Mouse (Mus musculus) megakaryocyte, embryonic 14.5 days (primary cell): ENCODE data around the gene Smbd1. TPM values are rescaled to one million over a fixed set of nuclear protein-coding genes. Genes with fewer than 3 reads are reported as not detected.

Experiments
- H3K27me3 ChIP-seq: replicated peaks from 2 replicates; pipeline ENCODE3; 2012; ENCODE audit warnings: inconsistent platforms
- H3K36me3 ChIP-seq: replicated peaks from 2 replicates; pipeline ENCODE3; 2012; ENCODE audit warnings: low read length, inconsistent platforms, mixed read lengths
- H3K4me1 ChIP-seq: 2 replicates; pipeline ENCODE4 v1.6.1; 2012; ENCODE audit warnings: inconsistent platforms
- H3K4me3 ChIP-seq: replicated peaks from 2 replicates; pipeline ENCODE3; 2012; ENCODE audit warnings: moderate library complexity, mild to moderate bottlenecking, inconsistent platforms
- H3K9me3 ChIP-seq: 2 replicates; pipeline ENCODE4 v1.6.1; 2012; ENCODE audit warnings: inconsistent platforms
- FLI1 ChIP-seq: IDR thresholded peaks from 2 replicates; pipeline ENCODE4 v1.6.1; 2012; ENCODE audit warnings: low read length, inconsistent platforms, mixed read lengths
- GATA1 ChIP-seq: IDR thresholded peaks from 3 replicates; pipeline ENCODE4 v1.6.1; 2012; ENCODE audit warnings: mixed read lengths, low read length, inconsistent platforms, borderline replicate concordance
- polyA plus RNA-seq: library from polyadenylated mRNA; stranded (reverse); fragments of >175 nt; gene quantifications from 2 replicates; pipeline ENCODE4 v1.2.3, GENCODE M21; 2012; ENCODE audit warnings: low replicate concordance; ENCODE audit not compliant: insufficient read depth

Gene Smbd1
- polyA plus RNA-seq, 1 experiment, result not detected

GRCm38 (mm10) chr16:32826521-32826920 is 16.2 kb upstream of the Smbd1 start:
- TF ChIP-seq GATA1 (no peak), FLI1 (no peak)
- Histone ChIP-seq H3K9me3 (no peaks in the 10 kb centered on the region), H3K27me3 (no peaks in the 10 kb centered on the region), H3K36me3 (peaks cover 99% of the 10 kb centered on the region), H3K4me3 (no peak overlapping the region), H3K4me1 (peaks cover 26% of the 10 kb centered on the region)

- Histone ChIP-seq H3K36me3 (peaks cover 95% of the 10 kb centered on the region), H3K4me1 (peaks cover 31% of the 10 kb centered on the region), H3K4me3 (no peak overlapping the region), H3K9me3 (no peaks in the 10 kb centered on the region), H3K27me3 (no peaks in the 10 kb centered on the region)
- TF ChIP-seq GATA1, result no peak
- no peak for TF ChIP-seq FLI1
Measured at GRCm38 (mm10) chr16:32825380-32825779, 15.1 kb upstream of the Smbd1 start.

GRCm38 (mm10) chr16:32824061-32824460 is 13.8 kb upstream of the Smbd1 start:
- no peak overlapping the region for H3K4me3 ChIP-seq
- peaks cover 28% of the 10 kb centered on the region for H3K4me1 ChIP-seq
- TF ChIP-seq GATA1 (no peak), FLI1 (no peak)
- peaks cover 82% of the 10 kb centered on the region for H3K36me3 ChIP-seq
- H3K27me3 ChIP-seq, result no peaks in the 10 kb centered on the region
- no peaks in the 10 kb centered on the region for H3K9me3 ChIP-seq

GRCm38 (mm10) chr16:32823487-32823886 is 13.2 kb upstream of the Smbd1 start:
- Histone ChIP-seq H3K4me1 (peaks cover 28% of the 10 kb centered on the region), H3K27me3 (peaks cover 5% of the 10 kb centered on the region), H3K36me3 (peaks cover 76% of the 10 kb centered on the region), H3K4me3 (no peak overlapping the region), H3K9me3 (no peaks in the 10 kb centered on the region)
- TF ChIP-seq GATA1, result no peak
- TF ChIP-seq FLI1, result no peak

GRCm38 (mm10) chr16:32822881-32823280 is 12.6 kb upstream of the Smbd1 start:
- no peak for TF ChIP-seq GATA1
- TF ChIP-seq FLI1, result no peak
- peaks cover 5% of the 10 kb centered on the region for H3K27me3 ChIP-seq
- H3K9me3 ChIP-seq, result no peaks in the 10 kb centered on the region
- no peak overlapping the region for H3K4me3 ChIP-seq
- H3K36me3 ChIP-seq, result peaks cover 70% of the 10 kb centered on the region
- H3K4me1 ChIP-seq, result peaks cover 31% of the 10 kb centered on the region

GRCm38 (mm10) chr16:32822450-32822827 is 12.2 kb upstream of the Smbd1 start:
- TF ChIP-seq FLI1, result no peak
- TF ChIP-seq GATA1, result no peak
- H3K4me1 ChIP-seq, result peaks cover 35% of the 10 kb centered on the region
- no peaks in the 10 kb centered on the region for H3K9me3 ChIP-seq
- peaks cover 66% of the 10 kb centered on the region for H3K36me3 ChIP-seq
- H3K27me3 ChIP-seq, result peaks cover 5% of the 10 kb centered on the region
- peak overlapping the region; percentile 55 for H3K4me3 ChIP-seq

GRCm38 (mm10) chr16:32821772-32822449 is 11.6 kb upstream of the Smbd1 start:
- TF ChIP-seq FLI1 (no peak), GATA1 (no peak)
- peaks cover 5% of the 10 kb centered on the region for H3K27me3 ChIP-seq
- H3K4me1 ChIP-seq, result peaks cover 35% of the 10 kb centered on the region
- no peaks in the 10 kb centered on the region for H3K9me3 ChIP-seq
- H3K4me3 ChIP-seq, result peak overlapping the region; percentile 55
- peaks cover 61% of the 10 kb centered on the region for H3K36me3 ChIP-seq

GRCm38 (mm10) chr16:32818441-32818840 is 8.2 kb upstream of the Smbd1 start:
- Histone ChIP-seq H3K27me3 (peaks cover 18% of the 10 kb centered on the region), H3K4me1 (peaks cover 51% of the 10 kb centered on the region), H3K4me3 (no peak overlapping the region), H3K9me3 (no peaks in the 10 kb centered on the region), H3K36me3 (peaks cover 26% of the 10 kb centered on the region)
- no peak for TF ChIP-seq GATA1

GRCm38 (mm10) chr16:32818036-32818435 is 7.8 kb upstream of the Smbd1 start:
- H3K9me3 ChIP-seq, result no peaks in the 10 kb centered on the region
- TF ChIP-seq GATA1 (no peak), FLI1 (no peak)
- H3K27me3 ChIP-seq, result peaks cover 18% of the 10 kb centered on the region
- peaks cover 22% of the 10 kb centered on the region for H3K36me3 ChIP-seq
- peaks cover 49% of the 10 kb centered on the region for H3K4me1 ChIP-seq
- H3K4me3 ChIP-seq, result no peak overlapping the region

- H3K4me3 ChIP-seq, result peak overlapping the region; percentile 14
- no peak for TF ChIP-seq GATA1
- TF ChIP-seq FLI1, result no peak
- peaks cover 30% of the 10 kb centered on the region for H3K27me3 ChIP-seq
- no peaks in the 10 kb centered on the region for H3K9me3 ChIP-seq
- no peaks in the 10 kb centered on the region for H3K36me3 ChIP-seq
- peaks cover 27% of the 10 kb centered on the region for H3K4me1 ChIP-seq
Measured at GRCm38 (mm10) chr16:32815160-32815605, 4.9 kb upstream of the Smbd1 start.

- no peak for TF ChIP-seq GATA1
- TF ChIP-seq FLI1, result no peak
- Histone ChIP-seq H3K36me3 (no peaks in the 10 kb centered on the region), H3K4me1 (peaks cover 27% of the 10 kb centered on the region), H3K9me3 (peaks cover 1% of the 10 kb centered on the region), H3K27me3 (peaks cover 32% of the 10 kb centered on the region), H3K4me3 (peak overlapping the region; percentile 81)
Measured at GRCm38 (mm10) chr16:32814539-32814938, 4.3 kb upstream of the Smbd1 start.
